Mouse (Mus musculus): ENCODE data around the gene Rnaseh2a. TPM values are rescaled to one million over a fixed set of nuclear protein-coding genes. Genes with fewer than 3 reads are reported as not detected.
A peak's percentile ranks its signal among the peaks of the same experiment; 100 is the strongest.

Rnaseh2a gene
- polyA plus RNA-seq, 1 experiment, result not detected

DNA sequence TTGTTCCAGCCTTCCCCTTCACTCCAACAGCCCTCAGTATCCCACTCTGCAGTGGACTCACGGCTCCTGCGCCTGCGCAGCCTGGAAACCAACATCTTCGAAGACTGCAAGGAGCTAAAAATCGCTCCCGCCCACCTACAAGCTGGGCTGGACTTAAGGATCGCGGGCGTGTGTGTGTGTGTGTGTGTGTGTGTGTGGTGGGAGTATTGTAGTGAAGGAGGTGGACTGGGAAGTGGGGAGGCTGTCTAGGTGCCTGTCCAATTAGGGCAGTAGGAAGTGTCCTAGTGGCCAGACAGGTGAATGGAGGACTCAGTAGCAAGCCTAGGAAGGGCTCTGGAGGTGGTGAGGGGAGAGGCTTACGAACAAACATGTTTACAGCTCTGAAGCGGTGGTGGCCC lies 24.3 kb downstream of the Rnaseh2a start:
- peak overlapping the region; percentile 72 for H3K4me3 ChIP-seq (ENCODE audit: insufficient read depth, low read depth, low read length)
- no peak overlapping the region for H3K27ac ChIP-seq (ENCODE audit: insufficient read depth, low read depth, low read length)
- TF ChIP-seq CTCF (IDR thresholded peaks at IDR 0.05; ENCODE audit: insufficient read depth, low read depth, low read length) (no peak), POLR2A (IDR thresholded peaks at IDR 0.05; ENCODE audit: insufficient read depth, low read depth, low read length) (no peak)
- WGBS, result 1% methylated on average over 11 of the region's 11 CpGs
- H3K4me1 ChIP-seq (ENCODE audit: control insufficient read depth, insufficient read depth, low read length), result peaks cover 21% of the 10 kb centered on the region

DNA sequence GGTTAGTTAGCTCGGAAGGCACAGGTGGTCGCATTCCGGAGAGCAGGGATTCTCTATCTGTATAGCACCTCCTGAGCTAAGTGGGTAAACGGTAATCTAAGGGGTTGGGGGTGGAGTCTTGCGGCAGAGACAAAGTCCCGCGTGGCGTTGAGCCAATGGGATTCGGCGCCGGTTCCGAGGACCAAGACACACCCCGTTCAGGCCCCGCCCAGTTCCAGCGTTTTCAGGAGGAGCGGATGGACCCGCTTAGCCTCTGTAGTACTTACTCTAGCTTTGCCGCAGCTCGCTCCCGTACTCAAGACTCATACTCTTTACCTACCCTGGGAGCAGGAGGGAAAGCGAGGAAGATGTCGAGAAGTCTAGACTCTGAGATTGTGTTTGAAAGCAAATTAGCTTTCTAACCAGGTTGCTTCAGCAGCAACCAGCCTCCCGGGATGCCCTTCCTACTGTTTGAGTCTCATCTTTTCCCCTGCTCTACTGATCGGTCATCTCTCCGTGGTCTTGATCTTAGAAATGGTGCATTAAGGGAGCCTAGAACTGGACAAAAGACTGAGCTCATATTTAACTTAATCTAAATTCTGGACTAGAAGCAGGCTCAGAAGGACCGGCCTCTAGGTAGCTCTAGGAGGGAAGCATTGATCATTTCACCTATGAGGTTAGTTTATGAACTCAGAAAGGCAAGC lies 24.9 kb downstream of the Rnaseh2a start:
- 2% methylated on average over 26 of the region's 26 CpGs for WGBS
- Histone ChIP-seq H3K27ac (ENCODE audit: insufficient read depth, low read depth, low read length) (no peak overlapping the region), H3K4me1 (ENCODE audit: control insufficient read depth, insufficient read depth, low read length) (peaks cover 21% of the 10 kb centered on the region), H3K4me3 (ENCODE audit: insufficient read depth, low read depth, low read length) (peak overlapping the region; percentile 72)
- no peak for TF ChIP-seq POLR2A (IDR thresholded peaks at IDR 0.05; ENCODE audit: insufficient read depth, low read depth, low read length)
- TF ChIP-seq CTCF (IDR thresholded peaks at IDR 0.05; ENCODE audit: insufficient read depth, low read depth, low read length), result no peak

DNA sequence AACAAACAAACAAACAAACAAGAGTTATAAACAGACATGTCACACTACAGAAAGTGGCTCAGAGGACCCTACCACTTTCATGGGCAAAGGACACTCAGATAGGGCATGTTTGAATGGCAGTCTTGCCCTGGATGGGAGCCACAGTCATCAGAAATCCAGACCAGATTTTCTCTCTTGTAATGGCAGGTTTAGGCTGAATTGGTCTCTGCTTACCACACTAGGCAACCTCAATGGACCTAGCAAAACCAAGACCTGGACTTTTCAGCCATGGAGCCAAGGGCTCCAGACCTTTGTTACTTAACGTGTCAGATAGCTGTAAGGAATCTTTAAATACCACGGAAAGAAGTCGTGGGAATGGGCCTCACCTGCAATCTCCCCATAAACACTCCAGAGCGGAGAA lies 25.9 kb downstream of the Rnaseh2a start:
- Histone ChIP-seq H3K27ac (ENCODE audit: insufficient read depth, low read depth, low read length) (no peak overlapping the region), H3K4me1 (ENCODE audit: control insufficient read depth, insufficient read depth, low read length) (peaks cover 21% of the 10 kb centered on the region), H3K4me3 (ENCODE audit: insufficient read depth, low read depth, low read length) (no peak overlapping the region)
- WGBS, result 45% methylated on average over 4 of the region's 4 CpGs
- TF ChIP-seq CTCF (IDR thresholded peaks at IDR 0.05; ENCODE audit: insufficient read depth, low read depth, low read length) (no peak), POLR2A (IDR thresholded peaks at IDR 0.05; ENCODE audit: insufficient read depth, low read depth, low read length) (no peak)

DNA sequence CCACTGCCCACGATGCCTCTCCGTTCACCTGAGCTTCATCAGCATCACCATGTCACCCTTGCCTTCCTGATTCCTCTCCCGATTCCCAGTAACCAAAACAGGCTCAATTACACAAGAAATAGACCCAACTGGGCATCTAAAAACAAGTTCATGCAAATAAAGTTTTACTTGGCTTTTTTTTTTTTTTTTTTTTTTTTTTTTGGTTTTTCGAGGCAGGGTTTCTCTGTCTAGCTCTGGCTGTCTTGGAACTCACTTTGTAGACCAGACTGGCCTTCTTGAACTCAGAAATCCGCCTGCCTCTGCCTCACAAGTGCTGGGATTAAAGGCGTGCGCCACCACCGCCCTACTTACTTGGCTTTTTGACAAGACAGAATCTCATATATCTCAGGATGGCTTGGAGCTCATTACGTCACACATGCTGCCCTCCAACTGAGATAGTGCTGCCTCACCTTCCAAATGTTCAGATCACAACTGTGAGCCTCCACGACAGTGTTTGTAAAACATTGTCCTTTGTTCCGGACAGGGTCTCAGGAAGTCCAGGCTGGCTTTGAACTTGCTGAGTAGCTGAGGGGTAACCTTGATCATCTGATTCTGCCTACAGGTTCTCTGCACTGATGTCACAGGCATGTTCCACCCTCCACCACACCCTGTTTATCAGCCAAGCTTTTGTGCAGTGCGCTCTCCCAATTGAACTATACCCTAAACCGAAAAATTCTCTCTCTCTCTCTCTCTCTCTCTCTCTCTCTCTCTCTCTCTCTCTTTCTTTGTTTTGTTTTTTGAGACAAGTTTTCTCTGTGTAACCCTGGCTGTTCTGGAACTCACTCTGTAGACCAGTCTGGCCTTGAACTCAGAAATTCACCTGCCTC lies 31.7 kb downstream of the Rnaseh2a start:
- TF ChIP-seq CTCF (IDR thresholded peaks at IDR 0.05; ENCODE audit: insufficient read depth, low read depth, low read length), result no peak
- TF ChIP-seq POLR2A (IDR thresholded peaks at IDR 0.05; ENCODE audit: insufficient read depth, low read depth, low read length), result no peak
- WGBS, result 60% methylated on average over 13 of the region's 13 CpGs
- no peak overlapping the region for H3K27ac ChIP-seq (ENCODE audit: insufficient read depth, low read depth, low read length)
- H3K4me3 ChIP-seq (ENCODE audit: insufficient read depth, low read depth, low read length), result peak overlapping the region; percentile 55
- peaks cover 23% of the 10 kb centered on the region for H3K4me1 ChIP-seq (ENCODE audit: control insufficient read depth, insufficient read depth, low read length)

DNA sequence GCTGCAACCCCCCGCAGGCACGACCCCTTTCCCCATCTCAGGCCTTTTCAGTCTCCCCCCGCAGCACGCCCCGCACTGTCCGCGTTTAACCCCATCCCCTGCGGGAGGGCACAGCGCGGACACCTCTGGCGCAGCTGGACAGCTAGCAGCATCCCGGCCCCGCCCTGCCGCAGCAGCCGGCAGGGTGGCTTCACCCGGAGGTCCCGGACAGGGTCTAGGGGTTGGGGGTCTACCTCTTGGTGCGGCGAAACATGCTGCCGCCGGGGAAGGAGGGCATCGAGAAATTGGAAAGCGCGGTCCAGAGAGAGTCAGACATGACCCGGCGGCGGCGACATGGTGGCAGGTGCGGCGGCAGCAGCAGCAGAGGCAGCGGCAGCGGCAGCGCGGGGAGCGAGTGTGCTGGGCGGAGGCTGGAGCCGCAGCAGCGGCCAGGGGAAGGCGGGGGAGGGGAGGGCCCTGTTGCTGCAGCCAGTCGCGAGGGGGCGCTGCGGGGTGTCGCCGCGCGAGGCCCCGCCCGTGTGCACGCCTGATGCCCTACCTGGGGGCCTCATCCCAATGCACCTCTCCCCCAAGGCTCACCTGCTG lies 32.5 kb downstream of the Rnaseh2a start, which contains the start of gene Mast1:
Gene Mast1, minus strand, starts transcription at position 398 of the 585 bp plus-strand sequence.
- Histone ChIP-seq H3K4me3 (ENCODE audit: insufficient read depth, low read depth, low read length) (peak within 1 kb of the TSS; percentile 55), H3K27ac (ENCODE audit: insufficient read depth, low read depth, low read length) (peak within 1 kb of the TSS; percentile 36), H3K4me1 (ENCODE audit: control insufficient read depth, insufficient read depth, low read length) (peaks cover 23% of the 10 kb centered on the region)
- peak; percentile 68; the same call in 1 of the 2 replicates for TF ChIP-seq CTCF (IDR thresholded peaks at IDR 0.05; ENCODE audit: insufficient read depth, low read depth, low read length)
- TF ChIP-seq POLR2A (IDR thresholded peaks at IDR 0.05; ENCODE audit: insufficient read depth, low read depth, low read length), result peak; percentile 54; the same call in 1 of the 2 replicates
- WGBS, result 1% methylated on average over 50 of the region's 50 CpGs

DNA sequence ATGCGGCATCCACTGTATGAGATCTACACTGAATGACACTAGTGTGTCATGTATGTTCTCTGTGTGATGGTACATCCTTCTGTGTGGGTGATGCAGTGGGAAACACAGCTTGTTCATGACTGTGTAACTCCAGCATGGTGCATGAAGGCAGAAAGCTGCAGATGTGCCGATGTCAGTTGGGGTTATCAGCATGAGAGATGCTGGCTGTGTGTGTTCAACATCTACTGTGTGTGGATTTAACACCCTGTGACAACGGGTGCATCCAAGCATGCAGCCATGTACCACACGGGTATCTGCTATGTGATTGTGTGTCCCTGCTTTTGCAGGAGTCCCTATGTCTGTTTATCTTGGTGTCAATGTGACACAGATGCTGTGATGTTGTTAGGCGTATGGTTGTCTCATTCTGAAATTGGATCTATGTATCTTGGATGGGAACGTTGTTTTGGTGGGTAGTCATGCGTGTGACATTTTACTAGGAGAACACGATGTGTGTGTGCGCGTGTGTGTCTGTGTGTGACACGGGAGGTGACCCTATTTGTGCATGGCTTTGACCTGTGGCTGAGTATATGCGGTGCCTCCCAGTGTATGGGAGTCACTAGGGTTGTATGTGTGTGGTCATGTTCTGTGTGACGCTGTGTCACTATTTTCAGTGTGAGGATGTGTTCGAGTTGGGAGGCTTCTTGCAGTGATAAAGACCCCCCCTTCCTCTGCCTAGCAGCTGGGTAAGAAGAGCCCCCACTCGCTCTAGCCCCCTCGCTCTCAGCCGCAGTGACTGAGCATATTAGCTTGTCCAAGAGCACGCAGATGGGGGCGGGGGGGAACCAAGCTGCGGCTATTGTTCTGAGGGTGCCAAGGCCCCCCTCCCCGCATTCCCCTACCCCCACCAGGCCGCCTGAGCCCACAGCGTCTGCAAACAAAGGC lies 33.3 kb downstream of the Rnaseh2a start:
- Histone ChIP-seq H3K27ac (ENCODE audit: insufficient read depth, low read depth, low read length) (peak overlapping the region; percentile 36), H3K4me3 (ENCODE audit: insufficient read depth, low read depth, low read length) (peak overlapping the region; percentile 55), H3K4me1 (ENCODE audit: control insufficient read depth, insufficient read depth, low read length) (peaks cover 23% of the 10 kb centered on the region)
- 10% methylated on average over 23 of the region's 23 CpGs for WGBS
- TF ChIP-seq POLR2A (IDR thresholded peaks at IDR 0.05; ENCODE audit: insufficient read depth, low read depth, low read length) (no peak), CTCF (IDR thresholded peaks at IDR 0.05; ENCODE audit: insufficient read depth, low read depth, low read length) (no peak)

DNA sequence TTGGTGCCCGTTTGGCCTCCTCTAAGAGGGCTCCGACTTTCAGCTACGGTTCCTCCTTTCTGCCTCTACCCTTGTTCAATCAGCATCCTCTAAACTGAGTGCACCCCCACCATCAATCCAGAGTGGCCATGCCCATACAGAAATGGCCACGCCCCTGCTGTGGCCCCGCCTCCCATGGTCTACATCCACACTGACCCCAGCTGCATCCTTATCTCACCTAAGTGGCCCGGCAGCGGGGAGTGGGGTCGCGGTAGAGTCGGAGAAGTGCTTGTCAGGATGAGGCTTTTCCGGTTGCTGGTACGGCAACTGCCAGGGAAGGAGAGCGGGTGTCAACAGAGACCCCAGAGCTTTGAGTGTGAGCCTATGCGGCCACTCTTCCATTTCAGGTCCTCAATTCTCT lies 34.1 kb downstream of the Rnaseh2a start:
- WGBS, result 9% methylated on average over 14 of the region's 14 CpGs
- Histone ChIP-seq H3K4me1 (ENCODE audit: control insufficient read depth, insufficient read depth, low read length) (peaks cover 23% of the 10 kb centered on the region), H3K27ac (ENCODE audit: insufficient read depth, low read depth, low read length) (no peak overlapping the region; the same call in 1 of the 2 replicates), H3K4me3 (ENCODE audit: insufficient read depth, low read depth, low read length) (peak overlapping the region; percentile 55)
- TF ChIP-seq CTCF (IDR thresholded peaks at IDR 0.05; ENCODE audit: insufficient read depth, low read depth, low read length) (no peak), POLR2A (IDR thresholded peaks at IDR 0.05; ENCODE audit: insufficient read depth, low read depth, low read length) (no peak)

DNA sequence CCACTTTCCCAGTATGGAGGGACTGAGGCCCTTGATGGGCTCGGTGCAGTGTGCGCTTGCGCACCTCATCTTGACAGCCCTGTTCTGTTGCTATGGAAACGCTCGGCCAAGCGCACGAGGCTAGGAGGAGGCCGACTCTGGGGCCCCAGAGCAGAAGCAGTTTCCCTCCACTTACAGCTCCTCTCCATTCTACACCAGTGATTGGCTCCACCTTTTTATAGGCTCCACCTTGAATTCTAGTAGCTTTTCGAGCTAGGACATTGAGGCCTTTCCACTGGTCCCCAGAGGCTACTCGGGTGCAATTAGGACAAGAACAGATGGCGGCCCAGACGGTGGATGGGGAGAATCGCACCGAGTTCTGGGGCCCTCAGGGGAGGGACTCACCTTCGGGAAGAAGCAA lies 34.7 kb downstream of the Rnaseh2a start:
- Histone ChIP-seq H3K4me1 (ENCODE audit: control insufficient read depth, insufficient read depth, low read length) (peaks cover 23% of the 10 kb centered on the region), H3K4me3 (ENCODE audit: insufficient read depth, low read depth, low read length) (peak overlapping the region; percentile 55), H3K27ac (ENCODE audit: insufficient read depth, low read depth, low read length) (no peak overlapping the region)
- 4% methylated on average over 15 of the region's 15 CpGs for WGBS
- TF ChIP-seq CTCF (IDR thresholded peaks at IDR 0.05; ENCODE audit: insufficient read depth, low read depth, low read length), result no peak
- no peak for TF ChIP-seq POLR2A (IDR thresholded peaks at IDR 0.05; ENCODE audit: insufficient read depth, low read depth, low read length)
